Comparison of ENCODE assay signal across 8 mouse cellular contexts in the genomic region with DNA sequence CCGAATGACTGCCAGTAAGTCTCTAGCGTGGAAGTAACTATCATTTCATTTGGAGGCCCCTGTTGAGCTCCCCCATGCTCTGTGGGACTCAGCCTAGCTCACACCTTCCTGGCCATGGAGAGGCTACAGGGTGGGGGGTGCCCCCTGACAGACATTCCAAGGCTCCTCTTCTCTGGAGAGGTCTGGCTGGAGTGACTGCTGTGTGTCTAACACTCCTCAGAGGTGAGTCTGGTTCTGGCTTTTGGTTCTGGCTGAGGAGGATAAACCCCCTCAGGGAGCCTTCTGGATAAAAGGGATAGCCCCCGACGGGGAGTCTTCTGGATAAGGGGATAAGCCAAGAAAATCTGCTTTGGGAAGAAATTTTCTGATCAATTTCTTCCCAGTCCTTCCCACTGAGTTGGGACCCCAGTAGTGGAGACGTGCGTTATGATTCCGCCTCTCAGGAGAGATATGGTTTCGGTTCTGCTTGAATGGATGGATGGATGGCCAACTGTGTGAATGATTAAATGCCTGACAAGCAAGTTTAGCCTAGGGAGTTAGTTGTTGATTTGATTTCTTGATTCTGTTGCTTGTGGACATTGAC. TPM values are rescaled to one million over a fixed set of nuclear protein-coding genes. Genes with fewer than 3 reads are reported as not detected.
A peak's percentile ranks its signal among the peaks of the same experiment; 100 is the strongest.
DNase-seq lines count a peak whose midpoint lies in the region; ATAC-seq lines count a peak whose summit lies in the region.

No protein-coding gene starts in this region.

- WGBS in heart, embryonic 13.5 days: 28% methylated on average over 8 of the region's 8 CpGs
- WGBS in hindbrain, embryonic 14.5 days: 34% methylated on average over 8 of the region's 8 CpGs
- WGBS in midbrain, embryonic 10.5 days: 31% methylated on average over 8 of the region's 8 CpGs

- no peaks in the 10 kb centered on the region for H3K36me3 ChIP-seq in heart, embryonic 13.5 days
- H3K36me3 ChIP-seq in hindbrain, embryonic 14.5 days (replicated peaks; ENCODE audit: control insufficient read depth, insufficient read depth): no peaks in the 10 kb centered on the region
- no peaks in the 10 kb centered on the region for H3K36me3 ChIP-seq in midbrain, embryonic 10.5 days

- H3K9me3 ChIP-seq in heart, embryonic 13.5 days: no peaks in the 10 kb centered on the region
- H3K9me3 ChIP-seq in hindbrain, embryonic 14.5 days (ENCODE audit: control insufficient read depth, low read length): no peaks in the 10 kb centered on the region
- no peaks in the 10 kb centered on the region for H3K9me3 ChIP-seq in midbrain, embryonic 10.5 days (replicated peaks)

- no peak for ATAC-seq in heart, embryonic 13.5 days (ENCODE audit: extremely low read depth, insufficient number of reproducible peaks, low FRiP score, low TSS enrichment)
- no peak for ATAC-seq in hindbrain, embryonic 14.5 days (ENCODE audit: low FRiP score)

- no peaks in the 10 kb centered on the region for H3K27me3 ChIP-seq in heart, embryonic 13.5 days (replicated peaks)
- H3K27me3 ChIP-seq in hindbrain, embryonic 14.5 days (ENCODE audit: control insufficient read depth, insufficient read depth, low read length): no peaks in the 10 kb centered on the region
- no peaks in the 10 kb centered on the region for H3K27me3 ChIP-seq in midbrain, embryonic 10.5 days (ENCODE audit: low read depth, poor library complexity, severe bottlenecking)

- no peak for DNase-seq in heart, adult 8-10 months (ENCODE audit: low spot score)
- DNase-seq in ZHBTc4 (ENCODE audit: low read depth, low spot score): peak; percentile 40
- no peak for DNase-seq in hindbrain, embryonic 14.5 days (ENCODE audit: low spot score)
- no peak for DNase-seq in midbrain, embryonic 10.5 days (ENCODE audit: low spot score)
- no peak for DNase-seq in c-Kit-positive CD71-positive TER-119-positive erythroid progenitor cells, embryonic 14.5 days (ENCODE audit: low spot score)
- DNase-seq in cerebellum, postnatal 14 days: no peak
- no peak for DNase-seq in embryo, embryonic 11 days

- peaks cover 6% of the 10 kb centered on the region for H3K4me1 ChIP-seq in heart, embryonic 13.5 days
- peaks cover 7% of the 10 kb centered on the region; the same call in 1 of the 2 replicates for H3K4me1 ChIP-seq in hindbrain, embryonic 14.5 days (replicated peaks; ENCODE audit: control insufficient read depth, insufficient read depth, low read length)
- H3K4me1 ChIP-seq in midbrain, embryonic 10.5 days: peaks cover 30% of the 10 kb centered on the region

- peak overlapping the region; percentile 62 for H3K4me3 ChIP-seq in heart, embryonic 13.5 days
- peak overlapping the region; percentile 49 for H3K4me3 ChIP-seq in hindbrain, embryonic 14.5 days (replicated peaks; ENCODE audit: low read length)
- H3K4me3 ChIP-seq in midbrain, embryonic 10.5 days: peak overlapping the region; percentile 66

- H3K9ac ChIP-seq in heart, embryonic 13.5 days: peak overlapping the region; percentile 87; the same call in 1 of the 2 replicates
- no peak overlapping the region for H3K9ac ChIP-seq in hindbrain, embryonic 14.5 days

- H3K4me2 ChIP-seq in heart, embryonic 13.5 days: peak overlapping the region; percentile 79; the same call in 1 of the 2 replicates
- peak overlapping the region; percentile 83 for H3K4me2 ChIP-seq in hindbrain, embryonic 14.5 days (replicated peaks)

- no peak overlapping the region for H3K27ac ChIP-seq in heart, embryonic 13.5 days (replicated peaks)
- H3K27ac ChIP-seq in hindbrain, embryonic 14.5 days: no peak overlapping the region
- H3K27ac ChIP-seq in midbrain, embryonic 10.5 days (replicated peaks): peak overlapping the region; percentile 95

RNA-seq across cellular contexts. Expression of gene 1110038F14Rik, which starts 25.1 kb away (rescaled TPM):
- polyA plus RNA-seq in heart, embryonic 13.5 days (2015; fragmentation: Nextera tagmentation; extraction: Ambion mirVana): 39.6 and 45.5 TPM in 2 replicates
- total RNA-seq in heart, adult 8-10 months (2022): 10 to 100 TPM; 19.1 to 21.7 (median 20.5) TPM
- 36.0 and 45.1 TPM in 2 replicates for polyA plus RNA-seq in hindbrain, embryonic 14.5 days (2014; fragmentation: Nextera tagmentation; extraction: Ambion mirVana)
- polyA plus RNA-seq in midbrain, embryonic 10.5 days (2016; fragmentation: Nextera tagmentation; extraction: Ambion mirVana): 76.4 and 79.9 TPM in 2 replicates

RNA-seq across cellular contexts. Expression of gene Zfp647, which starts 48.1 kb away (rescaled TPM):
- polyA plus RNA-seq in heart, embryonic 13.5 days (2015; fragmentation: Nextera tagmentation; extraction: Ambion mirVana): 6.1 and 7.7 TPM in 2 replicates
- total RNA-seq in heart, adult 8-10 months (2022): 1 to 10 TPM; 1.1 to 3.1 (median 2.1) TPM
- polyA plus RNA-seq in hindbrain, embryonic 14.5 days (2014; fragmentation: Nextera tagmentation; extraction: Ambion mirVana): 19.2 and 20.7 TPM in 2 replicates
- polyA plus RNA-seq in midbrain, embryonic 10.5 days (2016; fragmentation: Nextera tagmentation; extraction: Ambion mirVana): 31.7 and 32.1 TPM in 2 replicates
